Mouse (Mus musculus) erythroblast, embryonic 14.5 days (primary cell): ENCODE measurements around the gene Podxl2.

ENCODE experiments used
- GATA1 ChIP-seq: IDR thresholded peaks from 2 replicates; pipeline ENCODE4 v1.6.1; 2012; ENCODE audit warnings: low read length, inconsistent platforms, mixed read lengths
- TAL1 ChIP-seq: IDR thresholded peaks from 3 replicates; pipeline ENCODE4 v1.6.1; 2012; ENCODE audit warnings: low read length, inconsistent platforms, mixed read lengths

DNA sequence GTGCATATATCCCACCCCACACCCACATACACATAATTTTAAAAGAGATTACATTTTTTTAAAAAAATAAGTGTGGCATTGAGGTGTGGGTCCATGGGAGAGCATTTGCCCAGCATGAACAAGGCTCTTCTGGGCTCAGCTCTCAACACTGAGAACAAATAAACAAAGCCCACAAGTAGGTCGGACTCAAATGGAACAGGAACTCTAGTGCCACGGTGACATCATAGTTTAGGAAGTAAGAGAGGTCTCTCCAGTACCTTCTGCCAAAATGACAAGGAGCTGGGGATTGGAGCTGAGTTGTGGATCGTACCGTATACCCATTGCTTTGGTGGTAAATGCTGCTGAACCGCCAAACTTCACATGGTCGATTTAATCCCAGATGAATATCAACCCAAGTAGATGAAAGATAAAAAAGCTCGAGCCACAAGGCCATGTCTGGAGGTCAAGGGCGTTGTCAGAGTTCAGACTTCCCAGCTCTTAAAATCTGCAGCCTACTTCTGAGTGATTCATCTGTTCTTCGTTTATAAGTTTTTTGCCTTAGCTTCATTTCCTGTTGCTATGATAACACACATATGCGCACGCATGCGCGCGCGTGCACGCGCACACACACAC, 69.8 kb downstream of the Podxl2 start:
- no peak for TF ChIP-seq GATA1
- no peak for TF ChIP-seq TAL1
